Mouse (Mus musculus): ENCODE measurements around the gene Zbtb16.

DNA sequence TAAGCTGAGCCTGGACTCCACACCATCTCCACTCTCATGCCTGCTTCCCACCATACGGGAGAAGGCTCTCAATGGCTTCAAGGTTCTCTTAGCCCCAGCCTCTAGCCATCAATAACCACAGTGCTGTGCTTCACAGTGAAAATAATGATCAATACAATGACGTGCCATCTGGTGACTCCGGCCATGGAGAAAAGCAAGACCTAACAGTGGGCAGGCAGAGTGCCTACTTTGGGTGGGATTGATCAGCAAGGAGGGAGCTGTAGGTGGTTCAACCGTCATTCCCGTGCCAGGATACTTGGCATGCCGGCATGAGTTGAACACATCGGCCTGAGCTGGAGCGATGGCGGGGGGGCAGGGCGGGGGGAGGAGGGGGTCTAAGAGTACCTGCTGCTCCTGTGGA is 40.3 kb downstream of the Zbtb16 start:
- TF ChIP-seq ZNF384 (IDR thresholded peaks at IDR 0.05; ENCODE audit: low read depth, low read length) (no peak), HCFC1 (IDR thresholded peaks at IDR 0.05; ENCODE audit: borderline replicate concordance, insufficient read depth, low read length) (no peak), ZC3H11A (IDR thresholded peaks at IDR 0.05; ENCODE audit: borderline replicate concordance, low read depth, low read length) (no peak)
